Mouse (Mus musculus) heart, postnatal 0 days (tissue): ENCODE measurements around the gene Mfng. TPM values are rescaled to one million over a fixed set of nuclear protein-coding genes. Genes with fewer than 3 reads are reported as not detected.

Experiments
- ATAC-seq: fragments of 200-750 bp; cut with Nextera tagmentation; 2 replicates; pipeline ENCODE4 v1.8.0; 2017; ENCODE audit warnings: low read depth, moderate number of reproducible peaks, moderate library complexity; ENCODE audit not compliant: insufficient read depth
- DNase-seq: peaks from one replicate; pipeline ENCODE4 v3.0.0-alpha.2; 2016; ENCODE audit warnings: low spot score
- H3K27ac ChIP-seq: fragments of 300-500 bp; sonication (generic); 2 replicates; pipeline ENCODE4 v1.5.1; 2014; ENCODE audit warnings: low read depth, mild to moderate bottlenecking
- H3K27me3 ChIP-seq: fragments of 300-500 bp; sonication (generic); 2 replicates; pipeline ENCODE4 v1.6.1; 2014; ENCODE audit warnings: low read length, mixed read lengths; ENCODE audit not compliant: control insufficient read depth, insufficient read depth
- H3K36me3 ChIP-seq: fragments of 300-500 bp; sonication (generic); replicated peaks from 2 replicates; pipeline ENCODE4 v1.6.1; 2014; ENCODE audit warnings: low read length, mixed read lengths; ENCODE audit not compliant: control insufficient read depth, insufficient read depth
- H3K4me1 ChIP-seq: fragments of 300-500 bp; sonication (generic); 2 replicates; pipeline ENCODE4 v1.6.1; 2014; ENCODE audit warnings: antibody characterized with exemption; ENCODE audit not compliant: control insufficient read depth, insufficient read depth
- H3K4me2 ChIP-seq: fragments of 300-500 bp; sonication (generic); 2 replicates; pipeline ENCODE4 v1.6.1; 2014; ENCODE audit warnings: low read depth, mild to moderate bottlenecking, low read length, moderate library complexity
- H3K4me3 ChIP-seq: fragments of 300-500 bp; sonication (generic); 2 replicates; pipeline ENCODE4 v1.5.1; 2014; ENCODE audit warnings: low read depth, low read length
- H3K9ac ChIP-seq: fragments of 300-500 bp; sonication (generic); replicated peaks from 2 replicates; pipeline ENCODE4 v1.6.1; 2014; ENCODE audit warnings: low read depth, low read length, mixed read lengths
- H3K9me3 ChIP-seq: fragments of 300-500 bp; sonication (generic); replicated peaks from 2 replicates; pipeline ENCODE4 v1.6.1; 2016; ENCODE audit warnings: low read length; ENCODE audit not compliant: control insufficient read depth
- CTCF ChIP-seq: IDR thresholded peaks from 2 replicates; pipeline ENCODE4 v1.5.1; 2016; ENCODE audit warnings: antibody characterized with exemption, control low read depth, low read depth
- EP300 ChIP-seq: IDR thresholded peaks from 2 replicates; pipeline ENCODE4 v1.6.1; 2016; ENCODE audit warnings: antibody characterized with exemption, low read depth
- WGBS: fragments of 180-500 bp; shearing (Covaris S2); extraction: QIAGEN DNeasy Blood & Tissue Kit; methylation state at CpG from one replicate; pipeline ENCODE4 v1.1.7; 2014; 5-methylcytosine and 5-hydroxymethylcytosine counted together
- polyA plus RNA-seq: library from polyadenylated mRNA; unstranded; fragments of >200 nt; fragmentation: Nextera tagmentation; extraction: Ambion mirVana; gene quantifications from 2 replicates; pipeline ENCODE4 v1.2.1, GENCODE M21; 2015
- total RNA-seq: library from RNA; depleted of rRNA; stranded (reverse); fragments of >200 nt; gene quantifications from 2 replicates; pipeline ENCODE4 v1.2.3, GENCODE M21; 2014; ENCODE audit warnings: low replicate concordance

Gene Mfng
- total and polyA plus RNA-seq, 2 experiments from 2014 or later: 12.9 to 13.4 TPM

- Histone ChIP-seq H3K4me1 (peaks cover 7% of the 10 kb centered on the region), H3K27ac (no peak overlapping the region), H3K9me3 (no peaks in the 10 kb centered on the region), H3K9ac (no peak overlapping the region), H3K36me3 (no peaks in the 10 kb centered on the region), H3K4me2 (no peak overlapping the region), H3K4me3 (no peak overlapping the region), H3K27me3 (peaks cover 92% of the 10 kb centered on the region)
- ATAC-seq (no peak), DNase-seq (no peak)
- 29% methylated on average over 5 of the region's 5 CpGs for WGBS
- TF ChIP-seq CTCF (no peak), EP300 (no peak)
Observed at GRCm38 (mm10) chr15:78715856-78716255, 57.4 kb downstream of the Mfng start.

GRCm38 (mm10) chr15:78713751-78714150, 59.5 kb downstream of the Mfng start:
- no peak overlapping the region for H3K9ac ChIP-seq

GRCm38 (mm10) chr15:78712335-78713258, 60.7 kb downstream of the Mfng start:
- no peaks in the 10 kb centered on the region for H3K9me3 ChIP-seq
- H3K9ac ChIP-seq: no peak overlapping the region
- peaks cover 76% of the 10 kb centered on the region for H3K27me3 ChIP-seq
- no peak overlapping the region; the same call in 1 of the 2 replicates for H3K4me2 ChIP-seq
- H3K4me1 ChIP-seq: no peaks in the 10 kb centered on the region
- H3K4me3 ChIP-seq: no peak overlapping the region
- TF ChIP-seq CTCF (no peak), EP300 (no peak)
- no peak for DNase-seq
- no peak overlapping the region for H3K27ac ChIP-seq
- no peaks in the 10 kb centered on the region for H3K36me3 ChIP-seq
- WGBS: 8% methylated on average over 53 of the region's 53 CpGs
- no peak for ATAC-seq

More at GRCm38 (mm10) chr15:78713751-78714150, 59.5 kb downstream of the Mfng start:
- Histone ChIP-seq H3K27ac (no peak overlapping the region), H3K36me3 (no peaks in the 10 kb centered on the region), H3K27me3 (peaks cover 87% of the 10 kb centered on the region), H3K9me3 (no peaks in the 10 kb centered on the region), H3K4me3 (no peak overlapping the region), H3K4me2 (no peak overlapping the region), H3K4me1 (no peaks in the 10 kb centered on the region)
- ATAC-seq (no peak), DNase-seq (no peak)
- no peak for TF ChIP-seq CTCF
- TF ChIP-seq EP300: no peak
- 75% methylated on average over 7 of the region's 7 CpGs for WGBS

GRCm38 (mm10) chr15:78711935-78712334, 61.3 kb downstream of the Mfng start:
- no peaks in the 10 kb centered on the region for H3K4me1 ChIP-seq
- no peak overlapping the region for H3K4me2 ChIP-seq
- H3K9me3 ChIP-seq: no peaks in the 10 kb centered on the region
- no peak overlapping the region for H3K9ac ChIP-seq
- no peak for ATAC-seq
- no peak for TF ChIP-seq CTCF
- TF ChIP-seq EP300: no peak
- 65% methylated on average over 7 of the region's 7 CpGs for WGBS
- H3K27me3 ChIP-seq: peaks cover 69% of the 10 kb centered on the region
- H3K36me3 ChIP-seq: no peaks in the 10 kb centered on the region
- no peak for DNase-seq
- no peak overlapping the region for H3K27ac ChIP-seq
- H3K4me3 ChIP-seq: no peak overlapping the region

- WGBS: 59% methylated on average over 6 of the region's 6 CpGs
Observed at GRCm38 (mm10) chr15:78710634-78711033, 62.6 kb downstream of the Mfng start.

More at GRCm38 (mm10) chr15:78710634-78711033, 62.6 kb downstream of the Mfng start:
- Histone ChIP-seq H3K9ac (no peak overlapping the region), H3K4me3 (no peak overlapping the region), H3K4me1 (0 out of 2 replicates have a peak, but pooled peaks cover 3% of the 10 kb centered on the region), H3K9me3 (no peaks in the 10 kb centered on the region), H3K36me3 (no peaks in the 10 kb centered on the region), H3K4me2 (no peak overlapping the region), H3K27me3 (peaks cover 56% of the 10 kb centered on the region), H3K27ac (no peak overlapping the region)
- TF ChIP-seq EP300: no peak
- TF ChIP-seq CTCF: no peak
- no peak for ATAC-seq
- no peak for DNase-seq
